Mouse (Mus musculus) embryo, embryonic 9.5 days (tissue): ENCODE measurements around the gene Sgsm2.
A peak's percentile ranks its signal among the peaks of the same experiment; 100 is the strongest.

Source experiments
- DNase-seq: peaks from one replicate; pipeline ENCODE4 v3.0.0-alpha.2; 2017; ENCODE audit errors: extremely low spot score

The Sgsm2 gene

GRCm38 (mm10) chr11:74896901-74897677 lies at the start of gene Sgsm2:
TSS of gene Sgsm2 (minus strand) at chr11:74897060.
- DNase-seq: peak; percentile 85

DNA sequence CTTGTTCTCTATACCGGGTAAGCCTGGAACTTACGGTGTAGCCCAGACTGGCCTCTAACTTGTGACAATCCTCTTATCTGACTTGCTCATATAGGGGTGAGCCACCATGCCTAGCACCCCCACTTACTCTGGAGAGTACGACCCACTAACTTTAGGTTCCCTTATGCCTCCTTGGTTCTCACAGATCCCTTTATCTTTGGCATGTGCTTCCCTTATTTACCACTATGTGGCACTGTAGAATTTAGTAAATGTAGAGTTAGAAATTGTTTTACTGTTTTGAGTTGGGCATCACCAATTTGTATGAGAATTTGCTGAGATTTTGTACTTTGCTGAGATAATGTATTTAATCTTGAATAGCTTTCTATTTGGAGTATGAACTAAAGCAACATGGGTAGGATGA lies 49.5 kb upstream of the Sgsm2 start:
- DNase-seq: peak; percentile 14

GRCm38 (mm10) chr11:74930391-74930790 lies 33.5 kb upstream of the Sgsm2 start:
- DNase-seq: no peak

- DNase-seq: no peak
Observed at GRCm38 (mm10) chr11:74929111-74929510, 32.3 kb upstream of the Sgsm2 start.

GRCm38 (mm10) chr11:74927236-74927725 lies 30.4 kb upstream of the Sgsm2 start:
- no peak for DNase-seq

- no peak for DNase-seq
Observed at GRCm38 (mm10) chr11:74926388-74927005, 29.6 kb upstream of the Sgsm2 start.

- peak; percentile 99 for DNase-seq
Observed at GRCm38 (mm10) chr11:74925577-74926387, 28.9 kb upstream of the Sgsm2 start, which contains the start of the genes Smg6 and Srr. TSS of gene Smg6 (plus strand) at chr11:74925823. TSS of gene Srr (minus strand) at chr11:74925948.

DNA sequence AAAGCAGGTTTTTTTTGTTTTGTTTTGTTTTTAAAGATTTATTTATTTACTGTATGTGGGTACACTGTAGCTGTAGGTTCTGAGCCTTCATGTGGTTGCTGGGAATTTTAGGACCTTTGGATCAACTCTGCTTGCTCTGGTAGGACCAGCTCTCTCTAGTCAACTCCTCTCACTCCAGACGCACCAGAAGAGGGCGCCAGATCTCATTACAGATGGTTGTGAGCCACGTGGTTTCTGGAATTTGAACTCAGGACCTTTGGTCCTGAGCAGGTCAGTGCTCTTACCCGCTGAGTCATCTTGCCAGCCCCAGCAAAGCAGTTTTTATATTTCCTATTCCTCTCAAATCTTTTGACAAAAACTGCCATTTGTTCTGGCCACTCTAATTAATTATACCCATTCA lies 27.3 kb upstream of the Sgsm2 start:
- DNase-seq: no peak

- DNase-seq: no peak
Observed at GRCm38 (mm10) chr11:74919249-74919648, 22.4 kb upstream of the Sgsm2 start.

GRCm38 (mm10) chr11:74912492-74912891 lies 15.6 kb upstream of the Sgsm2 start:
- no peak for DNase-seq

GRCm38 (mm10) chr11:74909978-74910377 lies 13.1 kb upstream of the Sgsm2 start:
- no peak for DNase-seq

GRCm38 (mm10) chr11:74908618-74909399 lies 11.9 kb upstream of the Sgsm2 start:
- no peak for DNase-seq

DNA sequence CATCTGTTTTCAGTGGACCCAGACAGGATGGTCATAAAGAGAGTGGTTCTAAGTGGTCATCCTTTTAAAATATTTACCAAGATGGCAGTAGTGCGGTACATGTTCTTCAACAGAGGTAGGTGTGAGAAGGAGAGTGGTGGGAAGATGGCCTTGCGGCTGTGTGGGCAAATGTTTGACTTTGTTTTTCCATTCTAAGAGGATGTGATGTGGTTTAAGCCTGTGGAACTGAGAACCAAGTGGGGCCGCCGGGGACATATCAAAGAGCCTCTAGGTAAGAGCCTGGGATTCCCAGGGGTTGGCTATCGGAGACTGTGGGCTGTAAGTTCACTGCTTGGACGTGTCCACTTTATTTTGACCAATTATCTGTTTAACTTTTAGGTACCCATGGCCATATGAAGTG lies 11.0 kb upstream of the Sgsm2 start:
- DNase-seq: no peak

DNA sequence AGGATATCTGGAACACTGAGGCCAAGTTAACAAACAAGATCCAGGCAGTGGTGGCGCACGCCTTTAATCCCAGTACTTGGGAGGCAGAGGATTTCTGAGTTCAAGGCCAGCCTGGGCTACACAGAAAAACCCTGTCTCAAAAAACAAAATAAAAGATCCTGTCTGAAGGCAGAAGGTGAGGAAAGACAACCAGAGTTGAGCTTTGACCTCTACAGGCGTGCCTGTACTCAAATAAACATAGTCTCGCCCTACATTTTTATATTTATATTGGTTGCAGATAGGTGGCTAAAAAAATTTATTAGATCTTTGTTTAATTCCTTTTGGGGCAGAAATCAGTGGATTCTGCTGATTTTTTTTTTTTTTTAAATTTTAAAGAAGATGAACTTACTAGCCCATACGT lies 5.6 kb upstream of the Sgsm2 start:
- DNase-seq: no peak

- no peak for DNase-seq
Observed at GRCm38 (mm10) chr11:74901555-74901954, 4.7 kb upstream of the Sgsm2 start.

DNA sequence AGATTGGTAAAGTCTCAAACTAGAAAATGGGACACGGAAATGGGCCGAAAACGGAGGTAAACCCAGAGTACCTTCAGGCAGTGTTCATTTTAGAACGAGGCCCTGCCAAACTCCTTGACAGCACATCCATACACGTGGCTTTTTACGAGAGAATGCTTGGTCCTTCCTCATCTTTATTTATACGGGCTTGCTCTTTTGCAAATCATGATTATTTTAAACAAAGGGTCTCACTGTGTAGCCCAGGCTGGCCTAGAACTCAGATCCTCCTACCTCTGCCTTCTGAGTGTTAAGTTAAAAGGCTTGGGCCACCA lies 1.6 kb upstream of the Sgsm2 start:
- DNase-seq: no peak

DNA sequence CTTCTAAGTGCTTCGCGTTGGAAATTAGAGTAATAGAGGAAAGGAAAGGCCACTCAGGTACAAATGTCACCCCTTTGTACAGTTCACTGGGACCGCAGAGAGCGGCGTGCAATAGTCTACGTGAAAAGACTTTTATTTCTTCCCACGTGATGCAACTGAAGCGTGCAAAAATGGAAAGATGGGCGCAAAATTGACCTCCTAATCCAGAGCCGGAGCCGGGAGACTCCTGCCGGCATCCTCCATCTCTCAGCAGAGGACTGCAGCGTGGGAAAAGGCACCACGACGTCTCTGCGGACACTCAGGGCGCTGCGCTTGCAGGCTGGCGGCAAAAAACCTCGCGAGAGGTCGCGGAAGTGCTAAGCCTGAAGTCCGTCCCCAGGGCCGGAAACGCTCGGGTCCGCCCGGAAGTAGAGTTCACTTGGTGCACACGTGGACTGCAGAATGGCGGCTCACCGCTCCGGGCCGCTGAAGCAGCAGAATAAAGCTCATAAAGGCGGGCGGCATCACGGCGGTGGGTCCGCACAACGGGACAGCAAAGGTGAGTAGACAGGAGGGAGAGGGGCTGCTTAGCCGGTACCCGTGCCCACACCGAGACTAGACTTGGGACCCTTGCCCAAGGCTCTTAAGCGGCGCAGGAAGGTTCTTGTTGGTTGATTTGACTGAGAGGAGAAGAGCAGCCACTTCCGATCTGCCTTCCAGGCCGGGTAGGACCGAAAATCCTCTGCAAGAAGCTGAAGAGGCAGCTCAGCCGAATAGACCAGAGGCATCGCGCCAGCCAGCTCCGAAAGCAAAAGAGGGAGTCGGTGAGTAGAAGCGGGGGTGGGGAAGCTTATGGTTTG lies 1.0 kb upstream of the Sgsm2 start, which contains the start of gene Tsr1:
Gene Tsr1, plus strand, starts transcription at position 394 of the 839 bp plus-strand sequence.
- peak; percentile 88 for DNase-seq

GRCm38 (mm10) chr11:74895980-74896900 lies 620 bp downstream of the Sgsm2 start:
- DNase-seq: peak; percentile 71

- DNase-seq: no peak
Observed at GRCm38 (mm10) chr11:74894619-74895018, 2.2 kb downstream of the Sgsm2 start.

DNA sequence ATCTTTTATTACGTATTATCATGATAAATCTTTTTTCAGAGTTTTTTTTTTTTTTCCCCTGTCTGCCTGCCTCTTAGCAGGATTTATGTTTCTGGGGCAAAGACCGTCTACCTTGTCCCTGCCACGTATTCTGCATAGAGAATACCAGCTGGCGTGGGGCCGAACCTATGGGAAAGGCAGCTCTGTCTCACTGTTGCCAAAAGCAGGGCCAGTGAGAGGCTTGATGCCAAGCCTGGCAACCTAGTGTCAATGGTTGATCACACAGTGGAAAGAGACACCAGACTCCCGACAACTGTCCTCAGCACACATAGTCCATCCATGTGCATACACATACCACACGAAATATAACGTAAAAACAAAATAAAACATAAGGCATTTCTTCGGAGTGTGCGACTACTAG lies 13.8 kb downstream of the Sgsm2 start:
- no peak for DNase-seq
